Mouse (Mus musculus) CD4-positive naive resting alpha-beta T cell, adult 76 days (primary cell): ENCODE measurements around the gene Padi1. TPM values are rescaled to one million over a fixed set of nuclear protein-coding genes. Genes with fewer than 3 reads are reported as not detected.

Experiments
- total RNA-seq: library from RNA; stranded (reverse); gene quantifications from one replicate; pipeline ENCODE4 v1.2.4, GENCODE M21; 2023

Gene Padi1
- total RNA-seq: 1.2 TPM

GRCm38 (mm10) chr4:140845666-140846065, at the start of gene Padi1:
Gene Padi1 (minus strand): TSS chr4:140845778.

GRCm38 (mm10) chr4:140810458-140811260, 34.9 kb downstream of the Padi1 start, which contains the start of gene Padi3:
Gene Padi3 (minus strand): TSS chr4:140810648.

GRCm38 (mm10) chr4:140774025-140774800, 71.4 kb downstream of the Padi1 start, which contains the start of gene Padi4:
Gene Padi4 (minus strand): TSS chr4:140774236.

Other genes with a start within 250 kb of the Padi1 start
- 0.29 TPM for gene Arhgef10l, start 179.8 kb downstream of the Padi1 start, total RNA-seq
- gene Rcc2, start 145.2 kb downstream of the Padi1 start, total RNA-seq: 149 TPM
- not detected for gene Padi6, start 103.1 kb downstream of the Padi1 start, total RNA-seq
- 0.82 TPM for gene Padi4, start 71.5 kb downstream of the Padi1 start, total RNA-seq
- 2.2 TPM for gene Padi3, start 35.1 kb downstream of the Padi1 start, total RNA-seq
- gene Padi2, start 60.6 kb upstream of the Padi1 start, total RNA-seq: 22.4 TPM
- gene Sdhb, start 115.4 kb upstream of the Padi1 start, total RNA-seq: 81.5 TPM
- gene Atp13a2, start 141.1 kb upstream of the Padi1 start, total RNA-seq: 26.3 TPM
- gene Mfap2, start 164.6 kb upstream of the Padi1 start, total RNA-seq: not detected
- gene Crocc, start 214.8 kb upstream of the Padi1 start, total RNA-seq: 12.5 TPM
- gene Necap2, start 232.6 kb upstream of the Padi1 start, total RNA-seq: 92.1 TPM
- gene Spata21, start 242.6 kb upstream of the Padi1 start, total RNA-seq: not detected